Mouse (Mus musculus) olfactory bulb, adult 2 months (tissue): ENCODE measurements at regions not wholly inside any gene's neighbourhood (a gene's known extent, or its start where the extent isn't known, plus 50 kb on each side); places are given as distances from the start of the nearest gene placed in this dataset.

Experiments used
- CTCF ChIP-seq: fragments of 200-500 bp; IDR thresholded peaks from 2 replicates; pipeline ENCODE4 v1.5.1; 2012; ENCODE audit warnings: low read depth, mild to moderate bottlenecking, low read length, moderate library complexity; ENCODE audit not compliant: insufficient read depth
- POLR2A ChIP-seq: fragments of 200-500 bp; IDR thresholded peaks from 2 replicates; pipeline ENCODE4 v1.6.1; 2012; ENCODE audit warnings: mild to moderate bottlenecking, low read depth, low read length, moderate library complexity; ENCODE audit not compliant: insufficient read depth

GRCm38 (mm10) chr13:72977213-72977612, 283.1 kb upstream of the Irx4 start:
- TF ChIP-seq POLR2A (no peak), CTCF (no peak)
